ENCODE assay signal across 8 mouse cellular contexts in the genomic region with DNA sequence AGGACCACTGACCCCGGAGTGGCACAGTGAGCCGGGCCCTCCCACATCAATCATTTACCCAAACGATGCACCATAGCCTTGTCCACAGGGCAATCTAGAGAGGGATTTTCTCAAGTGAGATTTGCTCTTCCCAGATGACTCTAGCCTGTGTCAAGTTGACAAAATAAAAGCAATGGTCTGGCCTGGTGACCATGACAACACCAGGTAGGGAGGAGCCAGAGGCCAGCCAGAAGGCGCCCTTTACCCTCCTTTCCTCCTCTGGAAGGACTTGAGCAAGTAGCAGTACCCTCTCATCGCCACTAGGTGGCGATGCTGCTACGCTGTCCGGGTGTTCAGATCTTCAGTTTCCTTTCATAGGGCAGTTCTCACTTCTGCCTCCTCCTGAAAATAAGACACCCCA. TPM values are rescaled to one million over a fixed set of nuclear protein-coding genes. Genes with fewer than 3 reads are reported as not detected.
DNase-seq lines count a peak whose midpoint lies in the region; ATAC-seq and TF ChIP-seq lines count a peak whose summit lies in the region.

No protein-coding gene starts in this region.

- H3K4me1 ChIP-seq in liver, postnatal 0 days (ENCODE audit: insufficient read depth): no peaks in the 10 kb centered on the region
- H3K4me1 ChIP-seq in neural tube, embryonic 14.5 days (ENCODE audit: control insufficient read depth, insufficient read depth, low read length): no peaks in the 10 kb centered on the region

- peak; percentile 83 for ATAC-seq in liver, postnatal 0 days
- ATAC-seq in neural tube, embryonic 14.5 days (ENCODE audit: low read depth): peak; percentile 60

- no peak overlapping the region for H3K9ac ChIP-seq in liver, postnatal 0 days (replicated peaks)
- H3K9ac ChIP-seq in neural tube, embryonic 14.5 days (replicated peaks; ENCODE audit: low read depth, low read length): no peak overlapping the region

- H3K27me3 ChIP-seq in liver, postnatal 0 days (ENCODE audit: insufficient read depth, low read length): no peaks in the 10 kb centered on the region
- H3K27me3 ChIP-seq in neural tube, embryonic 14.5 days (ENCODE audit: control insufficient read depth, insufficient read depth, low read length): no peaks in the 10 kb centered on the region

- no peaks in the 10 kb centered on the region for H3K9me3 ChIP-seq in liver, postnatal 0 days (ENCODE audit: low read length)
- no peaks in the 10 kb centered on the region for H3K9me3 ChIP-seq in neural tube, embryonic 14.5 days (ENCODE audit: control insufficient read depth, low read length)

- H3K36me3 ChIP-seq in liver, postnatal 0 days (replicated peaks; ENCODE audit: insufficient read depth, low read length): no peaks in the 10 kb centered on the region
- no peaks in the 10 kb centered on the region for H3K36me3 ChIP-seq in neural tube, embryonic 14.5 days (ENCODE audit: control insufficient read depth, insufficient read depth, low read length)

- no peak overlapping the region for H3K4me2 ChIP-seq in liver, postnatal 0 days (ENCODE audit: low read depth, low read length)
- H3K4me2 ChIP-seq in neural tube, embryonic 14.5 days (ENCODE audit: low read depth, low read length): no peak overlapping the region

- WGBS in liver, postnatal 0 days (ENCODE audit: insufficient replicate concordance): 21% methylated on average over 8 of the region's 8 CpGs
- 26% methylated on average over 8 of the region's 8 CpGs for WGBS in neural tube, embryonic 14.5 days

- no peak overlapping the region for H3K4me3 ChIP-seq in liver, postnatal 0 days (ENCODE audit: low read depth, low read length)
- no peak overlapping the region for H3K4me3 ChIP-seq in neural tube, embryonic 14.5 days (ENCODE audit: low read depth, low read length)

- DNase-seq in B cell, adult 2 months: peak; percentile 69 to 71
- peak; percentile 93 for DNase-seq in ZHBTc4 (ENCODE audit: low read depth, low spot score)
- DNase-seq in cerebellum, postnatal 36 days: peak; percentile 65 to 66
- peak; percentile 62 for DNase-seq in gastrocnemius, postnatal 10 days
- DNase-seq in kidney, adult 11 months: peak; percentile 60
- peak; percentile 74 for DNase-seq in liver, postnatal 0 days
- DNase-seq in testis, postnatal 14 days (ENCODE audit: low spot score): peak; percentile 54

- TF ChIP-seq EP300 in liver, postnatal 0 days (IDR thresholded peaks at IDR 0.05; ENCODE audit: low read depth): no peak

- peak; percentile 97 for TF ChIP-seq CTCF in liver, postnatal 0 days (IDR thresholded peaks at IDR 0.05; ENCODE audit: low read depth)

- H3K27ac ChIP-seq in liver, postnatal 0 days (ENCODE audit: low read depth): no peak overlapping the region
- H3K27ac ChIP-seq in neural tube, embryonic 14.5 days (ENCODE audit: low read depth, low read length): no peak overlapping the region

RNA-seq across cellular contexts. Expression of a gene that starts 58.3 kb away (rescaled TPM):
- 10 to 100 TPM; 41.1 TPM for total RNA-seq in gastrocnemius, postnatal 10 days (2021)
- polyA plus RNA-seq in liver, postnatal 0 days (2015; fragmentation: Nextera tagmentation; extraction: Ambion mirVana): 50.0 and 50.4 TPM in 2 replicates
- 312 and 343 TPM in 2 replicates for polyA plus RNA-seq in neural tube, embryonic 14.5 days (2014; fragmentation: Nextera tagmentation; extraction: Ambion mirVana)
